Mouse (Mus musculus) MEL (cell line): ENCODE measurements around the gene Kcnip1. TPM values are rescaled to one million over a fixed set of nuclear protein-coding genes. Genes with fewer than 3 reads are reported as not detected.

Experiments
- DNase-seq: peaks from one replicate; pipeline ENCODE4 v3.0.0; 2011; ENCODE audit warnings: low read depth, low spot score
- H3K27ac ChIP-seq: 2 replicates; pipeline ENCODE4 v1.5.1; 2012; ENCODE audit warnings: low read depth, mild to moderate bottlenecking, control low read depth, low read length, moderate library complexity; ENCODE audit not compliant: control insufficient read depth
- H3K27me3 ChIP-seq, 2 experiments: fragments of 150-350 bp in 1 of 2; sonication (generic) in 1 of 2; 2 replicates each; pipeline ENCODE4 v1.6.1; 2012; ENCODE audit warnings: low read length in 2 of 2, mild to moderate bottlenecking in 2 of 2, improper control_type of control experiment in 1 of 2, moderate library complexity in 1 of 2; ENCODE audit not compliant: insufficient read depth in 2 of 2, control insufficient read depth in 1 of 2
- H3K36me3 ChIP-seq, 2 experiments: 2 replicates each; pipeline ENCODE4 v1.6.1; 2012 to 2014; ENCODE audit warnings: low read length in 2 of 2, improper control_type of control experiment in 1 of 2, inconsistent platforms in 1 of 2, mild to moderate bottlenecking in 1 of 2; ENCODE audit not compliant: insufficient read depth in 2 of 2, control insufficient read depth in 1 of 2
- H3K4me1 ChIP-seq, 2 experiments: fragments of 150-350 bp in 1 of 2; sonication (generic) in 1 of 2; 2 replicates each; pipeline ENCODE4 v1.6.1; 2012; ENCODE audit warnings: low read length in 2 of 2, improper control_type of control experiment in 1 of 2, mild to moderate bottlenecking in 1 of 2; ENCODE audit not compliant: insufficient read depth in 2 of 2, control insufficient read depth in 1 of 2
- H3K4me3 ChIP-seq, 2 experiments: fragments of 150-350 bp in 1 of 2; sonication (generic) in 1 of 2; 2 replicates each; pipeline ENCODE4 v1.5.1; 2012; ENCODE audit warnings: low read depth in 2 of 2, low read length in 2 of 2, mild to moderate bottlenecking in 2 of 2, moderate library complexity in 2 of 2, control low read depth in 1 of 2, improper control_type of control experiment in 1 of 2; ENCODE audit not compliant: control insufficient read depth in 1 of 2, insufficient read depth in 1 of 2
- H3K79me2 ChIP-seq: 2 replicates; pipeline ENCODE4 v1.6.1; 2012; ENCODE audit warnings: mild to moderate bottlenecking, low read length, moderate library complexity; ENCODE audit not compliant: control insufficient read depth, poor library complexity, insufficient read depth
- H3K9ac ChIP-seq: 2 replicates; pipeline ENCODE4 v1.6.1; 2012; ENCODE audit warnings: low read depth, mild to moderate bottlenecking, control low read depth, low read length, moderate library complexity; ENCODE audit not compliant: control insufficient read depth, poor library complexity, severe bottlenecking
- H3K9me3 ChIP-seq: fragments of 150-350 bp; sonication (generic); replicated peaks from 2 replicates; pipeline ENCODE4 v1.6.1; 2012; ENCODE audit warnings: mild to moderate bottlenecking, low read length, improper control_type of control experiment, moderate library complexity; ENCODE audit not compliant: insufficient read depth
- BHLHE40 ChIP-seq: IDR thresholded peaks from 2 replicates; pipeline ENCODE4 v1.6.1; 2012; ENCODE audit warnings: low read depth, mild to moderate bottlenecking, inconsistent platforms, low read length, improper control_type of control experiment, borderline replicate concordance
- CHD1 ChIP-seq: IDR thresholded peaks from 2 replicates; pipeline ENCODE4 v1.6.1; 2012; ENCODE audit warnings: low read depth, mild to moderate bottlenecking, inconsistent platforms, low read length, improper control_type of control experiment
- E2F4 ChIP-seq: IDR thresholded peaks from 2 replicates; pipeline ENCODE4 v1.6.1; 2011; ENCODE audit warnings: low read depth, low read length, improper control_type of control experiment, borderline replicate concordance
- ELF1 ChIP-seq: IDR thresholded peaks from 2 replicates; pipeline ENCODE4 v1.6.1; 2014; ENCODE audit warnings: low read depth, mild to moderate bottlenecking, inconsistent platforms, low read length, improper control_type of control experiment, moderate library complexity
- EP300 ChIP-seq, 2 experiments: IDR thresholded peaks; 2 replicates each; pipeline ENCODE4 v1.6.1; 2011; ENCODE audit warnings: improper control_type of control experiment in 2 of 2, low read length in 2 of 2, low read depth in 1 of 2, mild to moderate bottlenecking in 1 of 2
- ETS1 ChIP-seq: IDR thresholded peaks from 2 replicates; pipeline ENCODE4 v1.6.1; 2012; ENCODE audit warnings: low read depth, mild to moderate bottlenecking, inconsistent platforms, low read length, improper control_type of control experiment, moderate library complexity
- GABPA ChIP-seq: IDR thresholded peaks from 2 replicates; pipeline ENCODE4 v1.6.1; 2012; ENCODE audit warnings: low read depth, mild to moderate bottlenecking, inconsistent platforms, low read length, improper control_type of control experiment, moderate library complexity
- GATA1 ChIP-seq: IDR thresholded peaks from 2 replicates; pipeline ENCODE4 v1.6.1; 2011; ENCODE audit warnings: low read depth, low read length, improper control_type of control experiment
- MAX ChIP-seq: IDR thresholded peaks from 2 replicates; pipeline ENCODE4 v1.6.1; 2011; ENCODE audit warnings: low read length, improper control_type of control experiment
- MAZ ChIP-seq: IDR thresholded peaks from 2 replicates; pipeline ENCODE4 v1.6.1; 2012; ENCODE audit warnings: low read depth, mild to moderate bottlenecking, inconsistent platforms, low read length, improper control_type of control experiment
- MYC ChIP-seq: IDR thresholded peaks from 2 replicates; pipeline ENCODE4 v1.6.1; 2011; ENCODE audit warnings: low read depth, mild to moderate bottlenecking, low read length, improper control_type of control experiment, moderate library complexity
- NELFE ChIP-seq: IDR thresholded peaks from 2 replicates; pipeline ENCODE4 v1.6.1; 2011; ENCODE audit warnings: low read depth, low read length, improper control_type of control experiment
- POLR2A ChIP-seq, 2 experiments: IDR thresholded peaks; 2 replicates each; pipeline ENCODE4 v1.6.1; 2011 to 2012; ENCODE audit warnings: low read length in 2 of 2, mild to moderate bottlenecking in 2 of 2, control low read depth in 1 of 2, improper control_type of control experiment in 1 of 2, low read depth in 1 of 2, moderate library complexity in 1 of 2; ENCODE audit not compliant: control insufficient read depth in 1 of 2, insufficient read depth in 1 of 2, poor library complexity in 1 of 2
- POLR2AphosphoS2 ChIP-seq: IDR thresholded peaks from 2 replicates; pipeline ENCODE4 v1.6.1; 2011; ENCODE audit warnings: low read length, improper control_type of control experiment
- POLR2AphosphoS5 ChIP-seq: IDR thresholded peaks from 2 replicates; pipeline ENCODE4 v1.6.1; 2012; ENCODE audit warnings: low read depth, borderline replicate concordance, mild to moderate bottlenecking, inconsistent platforms, low read length, moderate library complexity, mixed read lengths
- RAD21 ChIP-seq: IDR thresholded peaks from 2 replicates; pipeline ENCODE4 v1.6.1; 2011; ENCODE audit warnings: mild to moderate bottlenecking, low read depth, low read length, improper control_type of control experiment
- RCOR1 ChIP-seq: IDR thresholded peaks from 2 replicates; pipeline ENCODE4 v1.6.1; 2012; ENCODE audit warnings: low read depth, mild to moderate bottlenecking, inconsistent platforms, low read length, improper control_type of control experiment
- SIN3A ChIP-seq: IDR thresholded peaks from 2 replicates; pipeline ENCODE4 v1.6.1; 2012; ENCODE audit warnings: low read length, improper control_type of control experiment, inconsistent platforms
- SMC3 ChIP-seq: IDR thresholded peaks from 2 replicates; pipeline ENCODE4 v1.6.1; 2011; ENCODE audit warnings: low read depth, low read length, improper control_type of control experiment
- TAL1 ChIP-seq: IDR thresholded peaks from 2 replicates; pipeline ENCODE4 v1.6.1; 2012; ENCODE audit warnings: mild to moderate bottlenecking, inconsistent platforms, low read length, moderate library complexity, mixed read lengths
- UBTF ChIP-seq: IDR thresholded peaks from 2 replicates; pipeline ENCODE4 v1.6.1; 2012; ENCODE audit warnings: low read depth, mild to moderate bottlenecking, inconsistent platforms, low read length, improper control_type of control experiment, moderate library complexity, borderline replicate concordance; ENCODE audit not compliant: insufficient read depth
- USF1 ChIP-seq: IDR thresholded peaks from 2 replicates; pipeline ENCODE4 v1.6.1; 2014; ENCODE audit warnings: low read depth, mild to moderate bottlenecking, inconsistent platforms, low read length, improper control_type of control experiment, moderate library complexity
- USF2 ChIP-seq, 2 experiments: IDR thresholded peaks; 2 replicates each; pipeline ENCODE4 v1.6.1; 2011 to 2012; ENCODE audit warnings: improper control_type of control experiment in 2 of 2, low read length in 2 of 2, borderline replicate concordance in 1 of 2, inconsistent platforms in 1 of 2, low read depth in 1 of 2, mild to moderate bottlenecking in 1 of 2; ENCODE audit not compliant: insufficient read depth in 1 of 2
- ZC3H11A ChIP-seq: IDR thresholded peaks from 2 replicates; pipeline ENCODE4 v1.6.1; 2012; ENCODE audit warnings: low read depth, mild to moderate bottlenecking, inconsistent platforms, low read length, improper control_type of control experiment
- ZKSCAN1 ChIP-seq: IDR thresholded peaks from 2 replicates; pipeline ENCODE4 v1.6.1; 2012; ENCODE audit warnings: low read depth, mild to moderate bottlenecking, inconsistent platforms, low read length, improper control_type of control experiment, moderate library complexity
- polyA plus RNA-seq, 2 experiments: library from polyadenylated mRNA; stranded (reverse) in 1 of 2; unstranded in 1 of 2; fragments of >175 nt in 1 of 2; fragments of >200 nt in 1 of 2; gene quantifications; 2 replicates each; pipeline versions ENCODE4 v1.2.1 to v1.2.4; 2012; ENCODE audit warnings: low replicate concordance in 2 of 2, low read depth in 1 of 2; ENCODE audit not compliant: insufficient read length in 2 of 2, insufficient read depth in 1 of 2, missing spikeins in 1 of 2
- total RNA-seq: library from RNA; depleted of rRNA; stranded (reverse); fragments of 300-350 nt; gene quantifications from 2 replicates; pipeline ENCODE4 v1.2.3, GENCODE M21; 2012

Gene Kcnip1
- total and polyA plus RNA-seq, 3 experiments, result 0.04 to 0.06 TPM; not detected in 1

GRCm38 (mm10) chr11:33870246-33870645, 122.7 kb downstream of the Kcnip1 start:
- H3K79me2 ChIP-seq, result no peaks in the 10 kb centered on the region
- H3K27ac ChIP-seq, result no peak overlapping the region
- TF ChIP-seq ZKSCAN1 (no peak), POLR2AphosphoS2 (no peak), EP300 (IDR thresholded peaks at IDR 0.05; ENCODE audit: low read depth in 1 of 2, low read length in 2 of 2) (peak; percentile 40 to 63; a peak in 2 of 4 replicates), RAD21 (no peak), POLR2AphosphoS5 (no peak), ETS1 (0 out of 2 replicates have a peak, but pooled peaks have one; percentile 15), MAZ (no peak), USF2 (IDR thresholded peaks at IDR 0.05; ENCODE audit: borderline replicate concordance in 1 of 2, insufficient read depth in 1 of 2, low read depth in 1 of 2, low read length in 2 of 2) (no peak), UBTF (no peak), TAL1 (no peak), GATA1 (no peak), SMC3 (no peak), RCOR1 (peak; percentile 59; the same call in 1 of the 2 replicates), CHD1 (no peak), MYC (no peak), ELF1 (no peak), POLR2A (IDR thresholded peaks at IDR 0.05; ENCODE audit: control insufficient read depth in 1 of 2, insufficient read depth in 1 of 2, low read depth in 1 of 2, low read length in 2 of 2, poor library complexity in 1 of 2) (no peak), NELFE (no peak), USF1 (no peak), ZC3H11A (no peak), SIN3A (no peak), BHLHE40 (no peak), GABPA (no peak), E2F4 (no peak), MAX (no peak)
- H3K27me3 ChIP-seq, result no peaks in the 10 kb centered on the region
- H3K36me3 ChIP-seq, result peaks cover 0 to 35% of the 10 kb centered on the region in 2 experiments; a peak in 2 of 4 replicates
- no peak for DNase-seq
- H3K9me3 ChIP-seq, result no peaks in the 10 kb centered on the region
- H3K9ac ChIP-seq, result no peak overlapping the region
- H3K4me1 ChIP-seq, result peaks cover 30 to 34% of the 10 kb centered on the region in 2 experiments
- H3K4me3 ChIP-seq, result no peak overlapping the region
